Mouse (Mus musculus) forebrain, postnatal 0 days (tissue): ENCODE data around the gene Gbp2b. TPM values are rescaled to one million over a fixed set of nuclear protein-coding genes. Genes with fewer than 3 reads are reported as not detected.
A peak's percentile ranks its signal among the peaks of the same experiment; 100 is the strongest.

Experiments
- ATAC-seq: fragments of 200-750 bp; cut with Nextera tagmentation; 2 replicates; pipeline ENCODE4 v1.8.0; 2017; ENCODE audit warnings: mild to moderate bottlenecking, moderate library complexity
- DNase-seq: peaks from one replicate; pipeline ENCODE4 v3.0.0-alpha.2; 2015
- H3K27ac ChIP-seq: fragments of 300-500 bp; sonication (generic); 2 replicates; pipeline ENCODE4 v1.5.1; 2014; ENCODE audit warnings: low read depth, mild to moderate bottlenecking, antibody characterized with exemption, low read length, moderate library complexity, mixed read lengths
- H3K27me3 ChIP-seq: fragments of 300-500 bp; sonication (generic); 2 replicates; pipeline ENCODE4 v1.6.1; 2014; ENCODE audit warnings: mild to moderate bottlenecking, low read length, mixed read lengths; ENCODE audit not compliant: insufficient read depth
- H3K36me3 ChIP-seq: fragments of 300-500 bp; sonication (generic); 2 replicates; pipeline ENCODE4 v1.6.1; 2014; ENCODE audit warnings: mild to moderate bottlenecking, moderate library complexity; ENCODE audit not compliant: insufficient read depth
- H3K4me1 ChIP-seq: fragments of 300-500 bp; sonication (generic); 2 replicates; pipeline ENCODE4 v1.6.1; 2014; ENCODE audit warnings: antibody characterized with exemption; ENCODE audit not compliant: insufficient read depth
- H3K4me2 ChIP-seq: fragments of 300-500 bp; sonication (generic); 2 replicates; pipeline ENCODE4 v1.6.1; 2014; ENCODE audit warnings: low read depth, mild to moderate bottlenecking, moderate library complexity
- H3K4me3 ChIP-seq: fragments of 300-500 bp; sonication (generic); 2 replicates; pipeline ENCODE4 v1.5.1; 2014; ENCODE audit warnings: low read depth, low read length, mixed read lengths
- H3K9ac ChIP-seq: fragments of 300-500 bp; sonication (generic); 2 replicates; pipeline ENCODE4 v1.6.1; 2014; ENCODE audit warnings: mild to moderate bottlenecking
- H3K9me3 ChIP-seq: fragments of 300-500 bp; sonication (generic); 2 replicates; pipeline ENCODE4 v1.6.1; 2016; ENCODE audit warnings: low read length
- CTCF ChIP-seq: sonication (generic); IDR thresholded peaks from 2 replicates; pipeline ENCODE4 v1.5.1; 2016; ENCODE audit warnings: antibody characterized with exemption, control low read depth, low read depth
- WGBS: fragments of 180-500 bp; shearing (Covaris S2); extraction: QIAGEN DNeasy Blood & Tissue Kit; methylation state at CpG from one replicate; pipeline ENCODE4 v1.1.7; 2014; 5-methylcytosine and 5-hydroxymethylcytosine counted together
- polyA plus RNA-seq: library from polyadenylated mRNA; unstranded; fragments of >200 nt; fragmentation: Nextera tagmentation; extraction: Ambion mirVana; gene quantifications from 2 replicates; pipeline ENCODE4 v1.2.1, GENCODE M21; 2015
- total RNA-seq: library from RNA; depleted of rRNA; stranded (reverse); fragments of >200 nt; gene quantifications from 2 replicates; pipeline ENCODE4 v1.2.3, GENCODE M21; 2014; rRNA removed

Gene Gbp2b
- total RNA-seq, result not detected in 2 replicates
- polyA plus RNA-seq, result not detected in 2 replicates

DNA sequence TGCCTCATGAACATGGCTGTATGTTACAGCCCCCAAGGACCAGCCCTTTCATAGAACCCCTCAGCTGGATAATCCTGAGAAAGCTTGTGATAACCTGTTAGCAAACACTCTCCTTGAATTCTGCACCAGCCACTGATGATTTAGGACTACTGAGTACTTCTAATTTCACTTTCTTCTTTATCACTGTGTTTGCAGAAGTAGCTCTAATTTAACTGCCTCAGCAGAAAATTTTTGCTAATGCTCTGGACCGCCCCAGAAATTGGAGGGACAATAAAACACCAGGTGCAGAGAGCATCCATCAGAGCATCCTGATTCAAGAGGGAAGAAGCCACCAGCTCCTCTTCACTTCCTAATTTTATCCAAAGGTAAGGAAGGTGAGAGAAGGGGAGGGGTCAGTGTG is at the start of gene Gbp2b:
Gbp2b (plus strand) TSS at position 301 of the 400 bp plus-strand sequence.
- Histone ChIP-seq H3K27ac (no peak within 1 kb of the TSS), H3K9ac (no peak within 1 kb of the TSS), H3K4me3 (no peak within 1 kb of the TSS), H3K36me3 (no peaks in the 10 kb centered on the region), H3K4me2 (no peak within 1 kb of the TSS), H3K27me3 (no peaks in the 10 kb centered on the region), H3K4me1 (no peaks in the 10 kb centered on the region), H3K9me3 (no peaks in the 10 kb centered on the region)
- ATAC-seq (no peak), DNase-seq (no peak)
- no peak for TF ChIP-seq CTCF
- WGBS, result 82% methylated on average over 1 of the region's 1 CpGs

DNA sequence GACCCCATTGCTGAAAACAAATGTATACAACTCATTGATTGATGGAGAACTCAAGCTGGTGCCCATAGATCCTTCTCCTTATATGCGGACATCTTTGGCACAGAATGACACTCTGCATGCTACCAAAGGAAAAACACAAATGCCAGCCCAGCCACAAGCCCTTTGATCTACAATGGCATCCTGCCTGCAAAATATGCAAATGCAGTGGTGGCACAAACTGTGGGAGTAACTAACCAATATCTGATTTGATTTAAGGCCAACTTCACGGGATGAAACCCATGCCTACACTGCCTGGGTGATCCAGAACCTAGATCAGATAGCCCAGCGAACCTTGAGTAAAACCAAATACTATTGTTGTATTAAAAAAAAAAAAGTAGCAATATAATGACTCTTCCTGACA is 48.0 kb upstream of the Gbp2b start:
- H3K9ac ChIP-seq, result no peak overlapping the region
- no peaks in the 10 kb centered on the region for H3K36me3 ChIP-seq
- no peak overlapping the region for H3K4me3 ChIP-seq
- H3K9me3 ChIP-seq, result no peaks in the 10 kb centered on the region
- no peak for TF ChIP-seq CTCF
- no peaks in the 10 kb centered on the region for H3K27me3 ChIP-seq
- ATAC-seq (no peak), DNase-seq (no peak)
- WGBS, result 51% methylated on average over 3 of the region's 3 CpGs
- no peaks in the 10 kb centered on the region for H3K4me1 ChIP-seq
- H3K4me2 ChIP-seq, result no peak overlapping the region
- H3K27ac ChIP-seq, result no peak overlapping the region

DNA sequence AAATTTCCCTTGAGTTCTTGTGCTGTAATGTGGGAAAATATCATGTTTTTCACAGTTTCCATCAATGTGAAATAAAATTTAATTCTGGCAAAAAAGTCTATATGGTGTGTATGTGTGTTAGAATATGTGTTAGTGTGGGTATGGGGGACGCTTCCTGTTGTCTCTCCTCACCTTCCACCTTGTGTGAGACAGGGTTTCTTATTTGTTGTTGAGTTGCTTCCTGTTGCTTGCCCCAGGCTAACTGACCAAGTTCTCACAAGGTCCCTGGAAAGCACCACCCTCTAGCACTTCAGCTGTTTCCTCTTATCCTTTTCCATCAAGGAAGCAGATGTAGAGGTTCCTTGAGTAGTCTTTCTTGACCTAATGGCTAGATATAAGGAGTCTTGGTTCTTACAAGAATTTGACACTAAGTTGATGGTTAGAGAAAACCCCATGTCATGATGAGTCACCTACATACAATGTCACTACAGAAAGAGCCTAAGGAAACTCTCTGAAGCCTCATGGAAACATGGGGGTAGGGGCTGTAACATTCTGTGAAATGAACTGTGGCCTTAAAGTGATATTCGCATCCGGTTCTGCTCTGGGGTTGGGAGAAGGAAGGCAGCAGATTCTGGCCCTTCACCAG is 44.5 kb upstream of the Gbp2b start:
- ATAC-seq (no peak), DNase-seq (no peak)
- Histone ChIP-seq H3K4me2 (no peak overlapping the region), H3K36me3 (no peaks in the 10 kb centered on the region), H3K9me3 (no peaks in the 10 kb centered on the region), H3K27me3 (no peaks in the 10 kb centered on the region), H3K4me3 (no peak overlapping the region), H3K9ac (no peak overlapping the region), H3K4me1 (no peaks in the 10 kb centered on the region), H3K27ac (no peak overlapping the region)
- WGBS, result 94% methylated on average over 3 of the region's 3 CpGs
- TF ChIP-seq CTCF, result no peak

DNA sequence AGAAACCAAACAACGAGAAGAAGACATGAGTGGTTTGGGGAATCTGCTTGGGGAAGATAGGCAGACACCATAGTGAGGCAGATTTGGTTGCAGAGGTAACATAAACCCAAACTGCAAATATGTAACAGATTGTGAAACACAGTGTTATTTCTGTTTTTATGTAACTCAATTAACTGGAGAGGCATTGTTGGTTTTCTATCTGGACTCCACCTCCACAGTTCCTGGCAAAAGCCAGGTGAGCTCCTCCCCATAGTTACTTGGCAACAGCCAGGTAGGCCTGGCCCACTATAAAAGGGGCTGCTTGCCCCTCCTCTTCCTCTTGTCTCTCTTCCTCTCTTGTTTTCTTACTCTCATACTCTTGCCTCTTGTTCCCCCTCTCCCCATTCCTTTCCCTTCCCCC is 40.0 kb upstream of the Gbp2b start:
- no peak for ATAC-seq
- no peaks in the 10 kb centered on the region for H3K27me3 ChIP-seq
- H3K4me2 ChIP-seq, result no peak overlapping the region
- no peaks in the 10 kb centered on the region for H3K9me3 ChIP-seq
- no peak overlapping the region for H3K27ac ChIP-seq
- WGBS, result 84% methylated on average over 1 of the region's 1 CpGs
- no peak overlapping the region for H3K9ac ChIP-seq
- no peaks in the 10 kb centered on the region for H3K4me1 ChIP-seq
- no peaks in the 10 kb centered on the region for H3K36me3 ChIP-seq
- no peak for DNase-seq
- TF ChIP-seq CTCF, result no peak
- no peak overlapping the region for H3K4me3 ChIP-seq

DNA sequence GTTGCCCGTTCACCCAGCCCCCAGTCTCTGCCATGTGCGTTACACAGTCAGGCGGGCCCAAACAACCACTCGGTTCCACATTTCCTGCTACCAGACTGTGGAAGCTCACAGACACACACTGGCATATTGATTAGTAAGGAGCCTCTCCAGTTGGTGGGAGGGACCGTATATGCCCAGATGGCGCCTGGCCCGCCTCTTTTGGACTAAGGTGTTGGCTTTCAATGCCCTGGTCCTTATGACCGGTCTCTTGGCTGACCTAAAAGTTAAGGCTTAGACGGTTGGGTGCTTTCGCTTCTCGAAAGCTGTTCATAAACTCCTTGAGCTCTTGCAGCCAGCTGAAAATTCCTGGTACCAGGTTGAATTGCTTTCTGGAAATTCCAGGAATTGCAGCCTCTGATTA is 39.0 kb upstream of the Gbp2b start:
- Histone ChIP-seq H3K27me3 (no peaks in the 10 kb centered on the region), H3K9me3 (no peaks in the 10 kb centered on the region), H3K36me3 (no peaks in the 10 kb centered on the region), H3K4me3 (no peak overlapping the region), H3K4me1 (no peaks in the 10 kb centered on the region), H3K9ac (no peak overlapping the region), H3K27ac (no peak overlapping the region), H3K4me2 (no peak overlapping the region)
- ATAC-seq (no peak), DNase-seq (no peak)
- TF ChIP-seq CTCF, result no peak
- 86% methylated on average over 11 of the region's 11 CpGs for WGBS

DNA sequence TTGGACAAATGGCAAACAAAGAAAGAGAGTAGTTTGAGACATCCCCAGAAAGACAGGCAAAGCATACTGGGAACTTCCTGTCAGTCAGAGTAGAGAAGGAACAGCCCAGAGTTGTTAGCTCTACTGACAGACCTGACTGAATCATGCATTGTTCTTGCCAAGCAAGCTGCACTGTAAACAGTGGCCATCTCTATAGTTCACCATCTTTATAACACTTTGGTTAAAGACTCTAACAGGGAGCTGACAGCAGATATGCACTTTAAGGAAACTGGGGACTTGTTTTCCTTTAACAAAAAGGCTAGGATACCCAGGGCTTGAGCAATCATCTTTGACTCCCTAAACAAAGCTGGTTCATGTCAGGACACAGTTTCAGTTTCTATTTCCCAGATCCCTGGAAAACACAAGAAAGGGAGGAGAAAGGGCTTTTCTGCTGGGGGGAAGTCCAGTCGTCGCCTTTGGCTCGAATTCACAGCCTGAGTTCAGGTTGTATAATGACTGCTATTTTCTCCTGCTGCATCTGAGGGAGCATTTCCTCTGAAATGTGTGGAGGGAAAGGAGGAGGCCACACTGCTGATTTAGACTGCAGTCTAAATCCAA is 34.9 kb upstream of the Gbp2b start, which contains the start of gene Gbp3:
Gbp3 (plus strand) TSS at position 395 of the 597 bp plus-strand sequence.
- H3K9ac ChIP-seq, result no peak within 1 kb of the TSS
- DNase-seq, result peak; percentile 2

DNA sequence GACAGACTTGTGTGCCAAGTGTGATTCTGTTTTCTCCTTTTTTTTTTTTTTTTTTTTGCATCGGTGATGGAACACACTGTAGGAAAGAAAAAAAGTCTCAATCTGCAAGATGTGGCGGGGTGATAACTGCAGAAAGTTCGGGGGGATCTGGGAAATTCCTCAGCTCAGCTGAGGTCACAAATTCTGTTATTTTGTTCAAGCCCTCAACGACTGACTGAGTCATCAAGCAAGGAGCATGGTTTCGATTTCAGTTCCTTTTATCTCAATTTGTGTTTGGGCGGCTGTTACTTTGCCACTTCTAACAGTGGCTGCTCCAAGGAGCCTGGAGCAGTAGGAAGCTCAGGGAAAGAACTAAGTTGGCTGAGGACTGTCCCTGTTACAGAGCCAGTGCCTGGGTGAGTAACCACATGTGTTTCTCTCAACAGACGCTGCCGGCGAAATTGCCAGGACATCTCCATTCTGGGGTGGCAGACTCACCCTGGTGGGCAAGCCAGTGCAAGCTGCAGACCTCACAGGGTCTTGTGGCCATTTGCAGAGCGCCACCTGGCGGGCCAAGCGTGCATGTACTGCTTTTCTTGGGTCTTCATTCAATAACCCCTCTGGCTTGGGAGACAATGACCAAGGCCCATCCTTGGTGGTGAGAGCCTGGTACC is 34.2 kb upstream of the Gbp2b start:
- peak; percentile 87 for TF ChIP-seq CTCF
- Histone ChIP-seq H3K27ac (no peak overlapping the region; the same call in 1 of the 2 replicates), H3K4me1 (no peaks in the 10 kb centered on the region), H3K9me3 (no peaks in the 10 kb centered on the region), H3K4me3 (no peak overlapping the region), H3K9ac (no peak overlapping the region), H3K36me3 (no peaks in the 10 kb centered on the region), H3K4me2 (peak overlapping the region; percentile 21; the same call in 1 of the 2 replicates), H3K27me3 (no peaks in the 10 kb centered on the region)
- ATAC-seq, result peak; percentile 85
- DNase-seq, result peak; percentile 77
- 13% methylated on average over 12 of the region's 12 CpGs for WGBS

More for the DNA sequence above, 34.9 kb upstream of the Gbp2b start, which contains the start of gene Gbp3:
- no peak for TF ChIP-seq CTCF
- 22% methylated on average over 3 of the region's 3 CpGs for WGBS
- Histone ChIP-seq H3K4me1 (no peaks in the 10 kb centered on the region), H3K4me2 (peak within 1 kb of the TSS; percentile 21; the same call in 1 of the 2 replicates), H3K9me3 (no peaks in the 10 kb centered on the region), H3K27ac (no peak within 1 kb of the TSS; the same call in 1 of the 2 replicates), H3K4me3 (no peak within 1 kb of the TSS), H3K27me3 (no peaks in the 10 kb centered on the region), H3K36me3 (no peaks in the 10 kb centered on the region)
- no peak for ATAC-seq
